Mouse (Mus musculus): ENCODE measurements at regions not wholly inside any gene's neighbourhood (a gene's known extent, or its start where the extent isn't known, plus 50 kb on each side); places are given as distances from the start of the nearest gene placed in this dataset.

DNA sequence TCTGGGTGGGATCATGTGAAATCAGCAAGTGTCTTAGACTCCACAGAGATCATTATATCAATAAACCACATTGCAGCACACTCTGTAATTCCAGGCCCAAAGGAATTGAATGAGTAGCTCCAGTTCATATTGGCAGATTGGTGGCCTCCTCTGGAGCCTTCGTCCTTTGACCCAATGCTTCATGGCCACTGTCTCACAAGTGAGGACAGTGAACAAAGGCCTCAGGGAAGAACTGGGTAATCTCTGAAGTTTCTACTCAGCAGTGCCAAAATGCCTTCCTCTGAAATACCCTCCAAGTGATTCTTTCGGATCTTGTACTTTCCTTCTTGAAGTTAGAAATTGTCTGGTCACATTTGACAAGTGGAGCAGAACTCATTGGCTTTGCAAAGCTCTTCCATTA, 135.8 kb upstream of the Fam84a start:
- Histone ChIP-seq H3K79me2 (ENCODE audit: control insufficient read depth, insufficient read depth, low read length) (no peaks in the 10 kb centered on the region), H3K27me3 (ENCODE audit: control insufficient read depth, insufficient read depth, low read length) (no peaks in the 10 kb centered on the region), H3K27ac (replicated peaks; ENCODE audit: insufficient read depth, low read depth, low read length) (no peak overlapping the region), H3K4me3 (ENCODE audit: insufficient read depth, low read depth, low read length) (no peak overlapping the region), H3K36me3 (ENCODE audit: control insufficient read depth, insufficient read depth, low read length) (no peaks in the 10 kb centered on the region), H3K9ac (ENCODE audit: low read depth, low read length) (no peak overlapping the region), H3K4me1 (ENCODE audit: control insufficient read depth, insufficient read depth, low read length) (no peaks in the 10 kb centered on the region)
- TF ChIP-seq POLR2A (IDR thresholded peaks at IDR 0.05; ENCODE audit: extremely low read depth, insufficient read depth, low read length), result no peak
- TF ChIP-seq CTCF (IDR thresholded peaks at IDR 0.05; ENCODE audit: low read depth, low read length), result no peak
- DNase-seq (ENCODE audit: extremely low read depth, low read depth, low spot score), result no peak
- WGBS, result 89% methylated on average over 2 of the region's 2 CpGs

DNA sequence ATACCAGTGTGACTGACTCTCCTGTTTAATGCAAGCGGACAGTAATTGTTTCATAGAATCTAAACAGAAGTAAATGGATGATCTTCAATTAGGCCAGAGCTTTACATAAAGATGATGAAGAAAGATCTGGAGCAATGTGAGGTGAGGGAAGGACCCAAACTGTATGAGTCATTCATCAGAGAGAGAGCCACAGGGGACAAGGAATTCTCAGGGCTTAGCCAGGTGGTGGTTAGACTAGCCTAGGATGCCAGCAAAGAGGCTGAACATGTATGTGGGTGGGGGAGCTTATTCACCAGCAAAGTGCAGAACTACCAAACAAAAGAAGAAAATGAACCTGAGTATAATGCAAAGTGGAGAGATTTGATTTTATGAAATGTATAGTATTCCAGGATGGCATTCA, 134.8 kb upstream of the Fam84a start:
- TF ChIP-seq CTCF (IDR thresholded peaks at IDR 0.05; ENCODE audit: low read depth, low read length) (no peak), POLR2A (IDR thresholded peaks at IDR 0.05; ENCODE audit: extremely low read depth, insufficient read depth, low read length) (no peak)
- H3K36me3 ChIP-seq (ENCODE audit: control insufficient read depth, insufficient read depth, low read length), result no peaks in the 10 kb centered on the region
- H3K4me1 ChIP-seq (ENCODE audit: control insufficient read depth, insufficient read depth, low read length), result no peaks in the 10 kb centered on the region
- H3K79me2 ChIP-seq (ENCODE audit: control insufficient read depth, insufficient read depth, low read length), result no peaks in the 10 kb centered on the region
- no peak for DNase-seq (ENCODE audit: extremely low read depth, low read depth, low spot score)
- no peaks in the 10 kb centered on the region for H3K27me3 ChIP-seq (ENCODE audit: control insufficient read depth, insufficient read depth, low read length)
- H3K4me3 ChIP-seq (ENCODE audit: insufficient read depth, low read depth, low read length), result no peak overlapping the region
- WGBS, result 95% methylated on average over 1 of the region's 1 CpGs
- H3K9ac ChIP-seq (ENCODE audit: low read depth, low read length), result no peak overlapping the region
- H3K27ac ChIP-seq (replicated peaks; ENCODE audit: insufficient read depth, low read depth, low read length), result no peak overlapping the region

DNA sequence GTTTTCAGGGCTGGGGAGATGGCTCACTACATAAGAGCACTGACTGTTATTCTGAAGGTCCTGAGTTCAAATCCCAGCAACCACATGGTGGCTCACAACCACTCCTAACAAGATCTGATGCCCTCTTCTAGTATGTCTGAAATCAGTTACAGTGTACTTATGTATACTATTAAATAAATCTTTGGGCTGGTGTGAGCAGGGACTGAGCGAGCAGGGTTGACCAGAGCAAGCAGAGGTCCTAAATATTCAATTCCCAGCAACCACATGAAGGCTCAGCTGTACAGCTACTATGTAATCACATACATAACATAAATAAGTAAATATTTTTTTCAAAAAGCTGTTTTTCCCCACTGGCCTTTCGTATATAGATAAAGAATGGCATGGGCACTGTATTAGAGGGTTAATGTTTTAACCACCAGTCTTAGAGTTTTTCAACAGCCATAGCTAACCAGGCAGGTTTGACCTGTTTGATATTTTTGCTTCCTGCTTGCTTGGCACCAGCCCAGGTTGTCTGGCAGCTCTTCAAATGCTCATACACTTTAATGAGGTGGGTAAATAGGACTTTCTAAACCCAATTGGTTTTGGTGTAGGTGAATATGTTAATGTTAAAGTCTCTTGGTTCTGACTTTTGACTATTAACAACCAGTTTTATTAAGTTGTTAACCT, 134.1 kb upstream of the Fam84a start:
- Histone ChIP-seq H3K27ac (replicated peaks; ENCODE audit: insufficient read depth, low read depth, low read length) (no peak overlapping the region), H3K4me3 (ENCODE audit: insufficient read depth, low read depth, low read length) (no peak overlapping the region), H3K36me3 (ENCODE audit: control insufficient read depth, insufficient read depth, low read length) (no peaks in the 10 kb centered on the region), H3K79me2 (ENCODE audit: control insufficient read depth, insufficient read depth, low read length) (no peaks in the 10 kb centered on the region), H3K27me3 (ENCODE audit: control insufficient read depth, insufficient read depth, low read length) (no peaks in the 10 kb centered on the region), H3K4me1 (ENCODE audit: control insufficient read depth, insufficient read depth, low read length) (no peaks in the 10 kb centered on the region), H3K9ac (ENCODE audit: low read depth, low read length) (no peak overlapping the region)
- WGBS, result 72% methylated on average over 2 of the region's 2 CpGs
- DNase-seq (ENCODE audit: extremely low read depth, low read depth, low spot score), result no peak
- TF ChIP-seq CTCF (IDR thresholded peaks at IDR 0.05; ENCODE audit: low read depth, low read length) (no peak), POLR2A (IDR thresholded peaks at IDR 0.05; ENCODE audit: extremely low read depth, insufficient read depth, low read length) (no peak)

GRCm38 (mm10) chr12:14283106-14283692, 131.3 kb upstream of the Fam84a start:
- DNase-seq (ENCODE audit: extremely low read depth, low read depth, low spot score), result no peak
- Histone ChIP-seq H3K36me3 (ENCODE audit: control insufficient read depth, insufficient read depth, low read length) (no peaks in the 10 kb centered on the region), H3K79me2 (ENCODE audit: control insufficient read depth, insufficient read depth, low read length) (no peaks in the 10 kb centered on the region), H3K9ac (ENCODE audit: low read depth, low read length) (no peak overlapping the region), H3K4me1 (ENCODE audit: control insufficient read depth, insufficient read depth, low read length) (no peaks in the 10 kb centered on the region), H3K27ac (replicated peaks; ENCODE audit: insufficient read depth, low read depth, low read length) (no peak overlapping the region), H3K4me3 (ENCODE audit: insufficient read depth, low read depth, low read length) (no peak overlapping the region), H3K27me3 (ENCODE audit: control insufficient read depth, insufficient read depth, low read length) (no peaks in the 10 kb centered on the region)
- TF ChIP-seq CTCF (IDR thresholded peaks at IDR 0.05; ENCODE audit: low read depth, low read length) (no peak), POLR2A (IDR thresholded peaks at IDR 0.05; ENCODE audit: extremely low read depth, insufficient read depth, low read length) (no peak)
- WGBS, result 64% methylated on average over 4 of the region's 4 CpGs

DNA sequence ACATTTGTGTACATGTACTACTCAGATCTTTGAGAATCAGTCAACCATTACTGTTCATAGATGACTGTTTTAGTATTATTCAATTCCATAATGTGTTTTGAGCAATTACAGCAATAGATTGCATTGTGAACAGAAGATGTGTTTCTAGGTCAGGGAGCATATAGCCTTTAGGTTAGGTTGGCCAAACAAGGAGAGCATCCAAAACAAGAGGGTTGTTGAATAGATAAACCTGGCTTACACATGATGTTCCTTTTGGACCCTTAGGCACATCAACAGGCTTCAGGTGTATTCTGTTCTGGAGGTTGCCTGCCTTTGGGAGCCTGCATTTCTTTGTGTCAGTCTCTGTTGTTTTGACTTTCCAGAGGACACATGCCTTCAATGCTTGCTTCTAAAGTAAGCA, 123.4 kb upstream of the Fam84a start:
- no peak overlapping the region for H3K4me3 ChIP-seq (ENCODE audit: insufficient read depth, low read depth, low read length)
- DNase-seq (ENCODE audit: extremely low read depth, low read depth, low spot score), result no peak

GRCm38 (mm10) chr12:14274796-14275195, 122.9 kb upstream of the Fam84a start:
- H3K36me3 ChIP-seq (ENCODE audit: control insufficient read depth, insufficient read depth, low read length), result no peaks in the 10 kb centered on the region
- TF ChIP-seq POLR2A (IDR thresholded peaks at IDR 0.05; ENCODE audit: extremely low read depth, insufficient read depth, low read length) (no peak), CTCF (IDR thresholded peaks at IDR 0.05; ENCODE audit: low read depth, low read length) (no peak)
- H3K27ac ChIP-seq (replicated peaks; ENCODE audit: insufficient read depth, low read depth, low read length), result no peak overlapping the region
- no peak overlapping the region for H3K4me3 ChIP-seq (ENCODE audit: insufficient read depth, low read depth, low read length)
- 97% methylated on average over 5 of the region's 5 CpGs for WGBS
- H3K9ac ChIP-seq (ENCODE audit: low read depth, low read length), result no peak overlapping the region
- no peaks in the 10 kb centered on the region for H3K4me1 ChIP-seq (ENCODE audit: control insufficient read depth, insufficient read depth, low read length)
- no peak for DNase-seq (ENCODE audit: extremely low read depth, low read depth, low spot score)
- no peaks in the 10 kb centered on the region for H3K27me3 ChIP-seq (ENCODE audit: control insufficient read depth, insufficient read depth, low read length)
- H3K79me2 ChIP-seq (ENCODE audit: control insufficient read depth, insufficient read depth, low read length), result no peaks in the 10 kb centered on the region

More for the DNA sequence above, 123.4 kb upstream of the Fam84a start:
- no peaks in the 10 kb centered on the region for H3K4me1 ChIP-seq (ENCODE audit: control insufficient read depth, insufficient read depth, low read length)
- no peaks in the 10 kb centered on the region for H3K36me3 ChIP-seq (ENCODE audit: control insufficient read depth, insufficient read depth, low read length)
- H3K9ac ChIP-seq (ENCODE audit: low read depth, low read length), result no peak overlapping the region
- no peaks in the 10 kb centered on the region for H3K79me2 ChIP-seq (ENCODE audit: control insufficient read depth, insufficient read depth, low read length)
- TF ChIP-seq CTCF (IDR thresholded peaks at IDR 0.05; ENCODE audit: low read depth, low read length), result no peak
- no peak for TF ChIP-seq POLR2A (IDR thresholded peaks at IDR 0.05; ENCODE audit: extremely low read depth, insufficient read depth, low read length)
- no peaks in the 10 kb centered on the region for H3K27me3 ChIP-seq (ENCODE audit: control insufficient read depth, insufficient read depth, low read length)
- no peak overlapping the region for H3K27ac ChIP-seq (replicated peaks; ENCODE audit: insufficient read depth, low read depth, low read length)

All from liver, adult 2 months (tissue).